In the genomic region with DNA sequence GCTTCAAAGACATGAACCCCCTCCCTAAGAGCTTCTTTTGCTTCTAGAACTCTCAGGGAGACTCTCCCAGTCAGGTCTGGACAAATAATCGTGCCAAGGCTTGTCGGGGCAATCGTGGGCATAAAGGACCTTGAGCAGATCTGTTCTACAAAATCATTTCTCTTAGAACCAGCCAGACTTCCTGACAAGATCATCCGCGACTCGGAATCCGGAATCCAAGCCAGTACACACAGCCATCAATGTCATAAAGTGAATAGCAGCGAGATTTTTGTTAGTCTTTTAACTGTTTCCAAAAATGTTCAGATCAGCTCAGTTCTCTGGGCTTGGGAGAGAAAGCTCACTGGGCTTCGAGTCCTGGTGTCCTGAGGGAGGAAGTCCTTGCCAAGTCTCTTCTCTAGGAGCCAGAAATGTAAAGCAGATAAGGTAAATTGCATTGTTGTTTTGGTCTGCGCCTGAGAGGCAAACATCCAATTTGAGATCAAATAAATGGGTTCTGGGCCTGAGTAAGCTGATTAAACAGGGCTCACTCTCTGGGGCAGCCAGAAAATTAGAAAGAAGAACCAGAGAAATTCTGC, we compare ENCODE assay signal across 21 mouse cellular contexts.
DNase-seq lines count a peak whose midpoint lies in the region; ATAC-seq lines count a peak whose summit lies in the region.
"Had no signal": no experiment of that assay in that cellular context is flagged by ENCODE, and none has a peak within 500 bp of the region (broad histone marks: within the 10 kb centered on the region; RNA-seq: fewer than 3 reads in every experiment).

No protein-coding gene starts in this region.

- ATAC-seq in forebrain, embryonic 14.5 days = no peak
- ATAC-seq: hindbrain, postnatal 0 days; intestine, embryonic 16.5 days; midbrain, embryonic 16.5 days had no signal

- no peaks in the 10 kb centered on the region for H3K36me3 ChIP-seq in forebrain, embryonic 14.5 days (ENCODE audit: control insufficient read depth, insufficient read depth, low read length)
- H3K36me3 ChIP-seq in forebrain, embryonic 10.5 days (replicated peaks) = no peaks in the 10 kb centered on the region
- H3K36me3 ChIP-seq: heart, embryonic 13.5 days; limb, embryonic 12.5 days had no signal

- no peaks in the 10 kb centered on the region for H3K4me1 ChIP-seq in forebrain, embryonic 14.5 days (ENCODE audit: control insufficient read depth, insufficient read depth, low read length)
- H3K4me1 ChIP-seq in forebrain, embryonic 10.5 days = no peaks in the 10 kb centered on the region
- H3K4me1 ChIP-seq: heart, embryonic 13.5 days; limb, embryonic 12.5 days; megakaryocyte, embryonic 14.5 days had no signal

- H3K4me3 ChIP-seq in forebrain, embryonic 14.5 days (ENCODE audit: low read depth, low read length) = no peak overlapping the region
- H3K4me3 ChIP-seq in forebrain, embryonic 10.5 days = no peak overlapping the region
- H3K4me3 ChIP-seq: heart, adult 2 months; heart, embryonic 13.5 days; layer of hippocampus, adult 2 months; limb, embryonic 12.5 days; megakaryocyte, embryonic 14.5 days had no signal

- peak; percentile 51 for DNase-seq in adrenal gland, adult 2 months
- DNase-seq in adrenal gland, postnatal 4 days (ENCODE audit: low spot score in 2 of 2) = no peak
- DNase-seq in forebrain, embryonic 14.5 days (ENCODE audit: low spot score) = peak; percentile 14
- no peak for DNase-seq in forebrain, embryonic 10.5 days (ENCODE audit: extremely low spot score, low spot score)
- DNase-seq in adrenal gland, adult 8-10 months = peak; percentile 31
- peak; percentile 20 to 26 for DNase-seq in cerebellum, postnatal 10 days
- no peak for DNase-seq in right cerebral cortex, adult 18-20 months
- DNase-seq: gastrocnemius, postnatal 36 days; heart, adult 2 months; heart, postnatal 14 days; lung, adult 2 months; right cerebral cortex, postnatal 4 days; thymus, postnatal 25 days had no signal

- H3K9me3 ChIP-seq in forebrain, embryonic 14.5 days (replicated peaks; ENCODE audit: control insufficient read depth, low read length) = no peaks in the 10 kb centered on the region
- no peaks in the 10 kb centered on the region for H3K9me3 ChIP-seq in forebrain, embryonic 10.5 days
- H3K9me3 ChIP-seq: heart, embryonic 13.5 days; limb, embryonic 12.5 days had no signal

- H3K27ac ChIP-seq in forebrain, embryonic 14.5 days (ENCODE audit: low read depth, low read length) = no peak overlapping the region
- H3K27ac ChIP-seq in forebrain, embryonic 10.5 days = no peak overlapping the region
- H3K27ac ChIP-seq: heart, adult 2 months; heart, embryonic 13.5 days; hindbrain, postnatal 0 days; layer of hippocampus, adult 2 months; limb, embryonic 12.5 days had no signal

- no peaks in the 10 kb centered on the region for H3K27me3 ChIP-seq in forebrain, embryonic 14.5 days (replicated peaks; ENCODE audit: control insufficient read depth, insufficient read depth, low read length)
- H3K27me3 ChIP-seq in forebrain, embryonic 10.5 days (ENCODE audit: poor library complexity, severe bottlenecking) = no peaks in the 10 kb centered on the region
- H3K27me3 ChIP-seq: heart, embryonic 13.5 days; limb, embryonic 12.5 days had no signal

- no peak overlapping the region for H3K4me2 ChIP-seq in forebrain, embryonic 14.5 days (ENCODE audit: low read length)
- H3K4me2 ChIP-seq: heart, embryonic 13.5 days; limb, embryonic 12.5 days; liver, embryonic 11.5 days had no signal

- H3K9ac ChIP-seq in forebrain, embryonic 14.5 days (ENCODE audit: low read length) = no peak overlapping the region
- H3K9ac ChIP-seq: heart, embryonic 13.5 days; limb, embryonic 12.5 days had no signal

- WGBS in forebrain, embryonic 14.5 days = 77% methylated on average over 10 of the region's 10 CpGs
- whole genome bisulfite sequencing in forebrain, embryonic 10.5 days = 90% methylated on average over 10 of the region's 10 CpGs

Comparison
In these comparisons a context has a peak if more than half of its experiments do, and no peak if none do; other contexts are left out.
1. DNase-seq: peak in adrenal gland, adult 2 months (single experiment), forebrain, embryonic 14.5 days (single experiment), adrenal gland, adult 8-10 months (single experiment) and cerebellum, postnatal 10 days (2 of 2); none in adrenal gland, postnatal 4 days (0 of 2), forebrain, embryonic 10.5 days (single experiment) and right cerebral cortex, adult 18-20 months (single experiment).